Mouse (Mus musculus): Measurements from ENCODE around the gene Igf2bp2. TPM values are rescaled to one million over a fixed set of nuclear protein-coding genes. Genes with fewer than 3 reads are reported as not detected.

Gene Igf2bp2
- polyA plus RNA-seq, 1 experiment: 1.8 TPM

- Histone ChIP-seq H3K27ac (ENCODE audit: control insufficient read depth, insufficient read depth, low read length) (no peak overlapping the region), H3K4me3 (ENCODE audit: control insufficient read depth, insufficient read depth, low read length) (no peak overlapping the region)
- WGBS: 34% methylated on average over 2 of the region's 2 CpGs
Observed at GRCm38 (mm10) chr16:22150421-22150820, 12.7 kb downstream of the Igf2bp2 start.

DNA sequence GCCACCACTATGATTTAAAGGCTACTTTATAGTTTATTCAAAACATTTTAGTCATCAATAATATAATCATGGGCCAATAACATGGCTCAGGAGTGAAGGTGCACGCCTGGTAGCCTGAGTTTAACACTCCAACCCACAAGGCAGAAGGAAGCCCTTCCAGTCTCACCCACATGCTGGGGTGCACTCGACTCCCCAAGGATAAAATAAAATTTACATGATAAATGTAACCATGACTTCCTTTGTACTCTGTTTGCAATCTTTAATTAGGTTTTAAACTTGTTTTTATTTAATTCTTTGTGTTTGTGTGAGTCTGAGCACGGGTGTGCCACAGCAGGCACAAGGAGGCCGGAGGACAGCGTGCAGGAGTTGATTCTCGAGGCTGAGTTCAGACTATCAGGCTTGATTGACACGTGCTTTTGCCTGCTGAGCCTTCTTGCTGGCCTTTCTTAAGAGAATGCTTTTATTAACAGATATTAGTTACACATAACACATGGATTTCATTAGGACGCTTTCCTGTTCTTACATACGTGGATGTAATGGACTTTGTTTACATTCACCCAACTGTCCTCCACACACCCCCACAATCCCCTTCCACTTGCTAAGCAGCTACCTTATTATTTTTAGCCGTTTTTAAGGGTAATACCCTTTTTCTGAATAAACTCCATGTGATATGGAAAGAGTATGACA lies 13.3 kb downstream of the Igf2bp2 start:
- Histone ChIP-seq H3K36me3 (ENCODE audit: control insufficient read depth, insufficient read depth, low read length) (no peaks in the 10 kb centered on the region), H3K4me3 (ENCODE audit: control insufficient read depth, insufficient read depth, low read length) (no peak overlapping the region), H3K27ac (ENCODE audit: control insufficient read depth, insufficient read depth, low read length) (no peak overlapping the region), H3K4me1 (replicated peaks; ENCODE audit: control insufficient read depth, insufficient read depth, low read length) (no peaks in the 10 kb centered on the region), H3K27me3 (ENCODE audit: control insufficient read depth, insufficient read depth, low read length) (no peaks in the 10 kb centered on the region)
- DNase-seq: no peak
- 83% methylated on average over 10 of the region's 10 CpGs for WGBS
- TF ChIP-seq CTCF (IDR thresholded peaks at IDR 0.05; ENCODE audit: borderline replicate concordance, control insufficient read depth, extremely low read depth, insufficient read depth, low read length, poor library complexity) (no peak), POLR2A (IDR thresholded peaks at IDR 0.05; ENCODE audit: control insufficient read depth, extremely low read depth, insufficient read depth, low read length, poor library complexity) (no peak)

More at GRCm38 (mm10) chr16:22150421-22150820, 12.7 kb downstream of the Igf2bp2 start:
- TF ChIP-seq CTCF (IDR thresholded peaks at IDR 0.05; ENCODE audit: borderline replicate concordance, control insufficient read depth, extremely low read depth, insufficient read depth, low read length, poor library complexity) (no peak), POLR2A (IDR thresholded peaks at IDR 0.05; ENCODE audit: control insufficient read depth, extremely low read depth, insufficient read depth, low read length, poor library complexity) (no peak)
- H3K27me3 ChIP-seq (ENCODE audit: control insufficient read depth, insufficient read depth, low read length): no peaks in the 10 kb centered on the region
- H3K36me3 ChIP-seq (ENCODE audit: control insufficient read depth, insufficient read depth, low read length): no peaks in the 10 kb centered on the region
- no peak for DNase-seq
- H3K4me1 ChIP-seq (replicated peaks; ENCODE audit: control insufficient read depth, insufficient read depth, low read length): no peaks in the 10 kb centered on the region

DNA sequence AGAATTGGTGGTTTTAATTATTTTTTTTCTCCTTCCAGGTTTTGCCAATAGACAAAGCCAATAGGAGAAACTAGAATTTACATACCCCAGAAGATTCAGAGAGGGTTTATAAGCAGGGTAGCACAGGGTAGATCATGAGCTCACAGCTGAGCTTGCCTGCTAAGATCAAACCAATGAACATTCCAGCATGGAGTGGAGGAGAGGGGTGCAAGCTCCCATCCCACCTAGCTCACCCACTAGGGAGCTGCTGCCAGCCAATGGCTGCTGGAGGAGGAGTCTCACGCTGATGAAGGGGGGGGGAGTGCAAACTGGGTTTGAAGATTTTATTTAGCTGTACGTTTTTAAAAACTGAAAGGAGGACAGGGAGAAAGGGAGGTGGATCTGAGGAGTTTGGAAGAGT lies 14.0 kb downstream of the Igf2bp2 start:
- H3K4me1 ChIP-seq (replicated peaks; ENCODE audit: control insufficient read depth, insufficient read depth, low read length): no peaks in the 10 kb centered on the region
- no peak for DNase-seq
- no peaks in the 10 kb centered on the region for H3K27me3 ChIP-seq (ENCODE audit: control insufficient read depth, insufficient read depth, low read length)
- TF ChIP-seq POLR2A (IDR thresholded peaks at IDR 0.05; ENCODE audit: control insufficient read depth, extremely low read depth, insufficient read depth, low read length, poor library complexity) (no peak), CTCF (IDR thresholded peaks at IDR 0.05; ENCODE audit: borderline replicate concordance, control insufficient read depth, extremely low read depth, insufficient read depth, low read length, poor library complexity) (no peak)
- 79% methylated on average over 2 of the region's 2 CpGs for WGBS
- H3K36me3 ChIP-seq (ENCODE audit: control insufficient read depth, insufficient read depth, low read length): no peaks in the 10 kb centered on the region
- H3K27ac ChIP-seq (ENCODE audit: control insufficient read depth, insufficient read depth, low read length): no peak overlapping the region
- H3K4me3 ChIP-seq (ENCODE audit: control insufficient read depth, insufficient read depth, low read length): no peak overlapping the region

DNA sequence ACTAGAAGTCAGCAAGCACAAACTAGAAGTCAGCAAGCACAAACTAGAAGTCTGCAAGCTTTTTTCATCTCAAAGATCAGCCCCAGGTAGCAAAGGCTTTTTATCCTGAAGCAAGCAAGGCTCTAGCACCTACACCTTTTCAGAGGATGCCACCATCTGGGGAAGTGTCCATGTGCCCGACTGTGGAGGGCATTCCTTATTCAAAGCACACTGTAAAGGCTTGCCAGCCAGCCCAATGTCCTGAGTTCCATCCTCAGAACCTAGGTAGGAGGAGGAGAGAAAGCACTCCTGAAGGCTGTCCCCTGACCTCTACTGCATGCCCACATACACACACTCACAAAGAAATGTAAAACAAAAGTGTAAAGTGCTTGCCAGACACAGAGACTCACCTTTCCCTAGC lies 16.0 kb downstream of the Igf2bp2 start:
- H3K27me3 ChIP-seq (ENCODE audit: control insufficient read depth, insufficient read depth, low read length): no peaks in the 10 kb centered on the region
- H3K4me1 ChIP-seq (replicated peaks; ENCODE audit: control insufficient read depth, insufficient read depth, low read length): no peaks in the 10 kb centered on the region
- WGBS: 73% methylated on average over 1 of the region's 1 CpGs
- DNase-seq: no peak
- H3K36me3 ChIP-seq (ENCODE audit: control insufficient read depth, insufficient read depth, low read length): no peaks in the 10 kb centered on the region
- H3K4me3 ChIP-seq (ENCODE audit: control insufficient read depth, insufficient read depth, low read length): no peak overlapping the region
- no peak overlapping the region for H3K27ac ChIP-seq (ENCODE audit: control insufficient read depth, insufficient read depth, low read length)
- TF ChIP-seq POLR2A (IDR thresholded peaks at IDR 0.05; ENCODE audit: control insufficient read depth, extremely low read depth, insufficient read depth, low read length, poor library complexity) (no peak), CTCF (IDR thresholded peaks at IDR 0.05; ENCODE audit: borderline replicate concordance, control insufficient read depth, extremely low read depth, insufficient read depth, low read length, poor library complexity) (no peak)

- Histone ChIP-seq H3K27ac (ENCODE audit: control insufficient read depth, insufficient read depth, low read length) (no peak overlapping the region), H3K27me3 (ENCODE audit: control insufficient read depth, insufficient read depth, low read length) (no peaks in the 10 kb centered on the region), H3K36me3 (ENCODE audit: control insufficient read depth, insufficient read depth, low read length) (no peaks in the 10 kb centered on the region), H3K4me3 (ENCODE audit: control insufficient read depth, insufficient read depth, low read length) (no peak overlapping the region), H3K4me1 (replicated peaks; ENCODE audit: control insufficient read depth, insufficient read depth, low read length) (no peaks in the 10 kb centered on the region)
- TF ChIP-seq POLR2A (IDR thresholded peaks at IDR 0.05; ENCODE audit: control insufficient read depth, extremely low read depth, insufficient read depth, low read length, poor library complexity) (no peak), CTCF (IDR thresholded peaks at IDR 0.05; ENCODE audit: borderline replicate concordance, control insufficient read depth, extremely low read depth, insufficient read depth, low read length, poor library complexity) (no peak)
- DNase-seq: no peak
- WGBS: 92% methylated on average over 7 of the region's 7 CpGs
Observed at GRCm38 (mm10) chr16:22146071-22146470, 17.0 kb downstream of the Igf2bp2 start.

DNA sequence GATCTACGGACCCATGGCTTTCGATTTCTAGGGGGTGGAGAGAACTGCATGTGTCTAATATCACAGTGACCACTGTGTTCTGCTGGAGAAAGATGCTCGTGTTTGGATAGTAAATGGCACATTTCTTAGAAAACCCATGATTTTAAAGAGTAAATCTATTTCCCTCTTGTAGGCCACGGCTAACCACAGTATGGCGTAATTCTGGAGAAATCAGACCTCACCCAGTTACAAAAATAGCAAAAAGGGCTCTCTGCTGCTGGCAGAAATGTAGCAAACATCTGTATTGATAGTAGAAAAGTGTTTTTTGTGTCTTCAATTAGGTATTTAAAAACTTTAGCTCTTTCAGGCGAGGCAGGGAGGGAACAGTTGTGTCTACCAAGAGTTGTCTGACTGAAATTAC lies 18.6 kb downstream of the Igf2bp2 start:
- H3K4me3 ChIP-seq (ENCODE audit: control insufficient read depth, insufficient read depth, low read length): no peak overlapping the region
- 61% methylated on average over 6 of the region's 6 CpGs for WGBS
- TF ChIP-seq POLR2A (IDR thresholded peaks at IDR 0.05; ENCODE audit: control insufficient read depth, extremely low read depth, insufficient read depth, low read length, poor library complexity) (no peak), CTCF (IDR thresholded peaks at IDR 0.05; ENCODE audit: borderline replicate concordance, control insufficient read depth, extremely low read depth, insufficient read depth, low read length, poor library complexity) (no peak)

More for the DNA sequence above, 18.6 kb downstream of the Igf2bp2 start:
- no peak for DNase-seq
- H3K36me3 ChIP-seq (ENCODE audit: control insufficient read depth, insufficient read depth, low read length): no peaks in the 10 kb centered on the region
- H3K4me1 ChIP-seq (replicated peaks; ENCODE audit: control insufficient read depth, insufficient read depth, low read length): no peaks in the 10 kb centered on the region
- no peaks in the 10 kb centered on the region for H3K27me3 ChIP-seq (ENCODE audit: control insufficient read depth, insufficient read depth, low read length)
- H3K27ac ChIP-seq (ENCODE audit: control insufficient read depth, insufficient read depth, low read length): no peak overlapping the region
